Mouse (Mus musculus): ENCODE data around the gene Tomm34. TPM values are rescaled to one million over a fixed set of nuclear protein-coding genes. Genes with fewer than 3 reads are reported as not detected.
A peak's percentile ranks its signal among the peaks of the same experiment; 100 is the strongest.
"Not testable (repeated sequence)": the region's sequence is repeated elsewhere in the genome, so short reads cannot be mapped to it uniquely, and the experiment has no call there.

Gene Tomm34
- total and polyA plus RNA-seq, 2 experiments, result 6.0 to 13.8 TPM

DNA sequence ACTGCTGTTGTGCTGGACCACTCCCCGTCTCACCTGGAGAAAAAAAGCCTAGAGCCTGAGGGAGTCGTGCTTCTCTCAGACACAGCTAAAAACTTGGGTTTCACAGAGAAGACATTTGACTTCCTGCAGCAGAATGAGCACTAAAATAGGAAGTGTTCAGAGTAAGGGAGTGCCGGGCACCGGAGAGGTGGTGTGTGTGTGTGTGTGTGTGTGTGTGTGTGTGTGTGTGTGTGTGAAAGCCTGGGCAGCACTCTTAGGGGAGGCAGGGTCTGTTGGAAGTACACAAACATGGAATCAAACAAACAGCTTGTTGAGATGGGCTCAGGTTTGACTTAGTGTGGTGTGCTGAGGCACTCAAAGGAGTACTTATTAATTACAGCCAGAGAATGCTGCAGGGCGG is 4.1 kb upstream of the Tomm34 start:
- 31% methylated on average over 5 of the region's 5 CpGs for WGBS
- H3K27ac ChIP-seq (replicated peaks; ENCODE audit: insufficient read depth, low read depth, low read length), result no peak overlapping the region

DNA sequence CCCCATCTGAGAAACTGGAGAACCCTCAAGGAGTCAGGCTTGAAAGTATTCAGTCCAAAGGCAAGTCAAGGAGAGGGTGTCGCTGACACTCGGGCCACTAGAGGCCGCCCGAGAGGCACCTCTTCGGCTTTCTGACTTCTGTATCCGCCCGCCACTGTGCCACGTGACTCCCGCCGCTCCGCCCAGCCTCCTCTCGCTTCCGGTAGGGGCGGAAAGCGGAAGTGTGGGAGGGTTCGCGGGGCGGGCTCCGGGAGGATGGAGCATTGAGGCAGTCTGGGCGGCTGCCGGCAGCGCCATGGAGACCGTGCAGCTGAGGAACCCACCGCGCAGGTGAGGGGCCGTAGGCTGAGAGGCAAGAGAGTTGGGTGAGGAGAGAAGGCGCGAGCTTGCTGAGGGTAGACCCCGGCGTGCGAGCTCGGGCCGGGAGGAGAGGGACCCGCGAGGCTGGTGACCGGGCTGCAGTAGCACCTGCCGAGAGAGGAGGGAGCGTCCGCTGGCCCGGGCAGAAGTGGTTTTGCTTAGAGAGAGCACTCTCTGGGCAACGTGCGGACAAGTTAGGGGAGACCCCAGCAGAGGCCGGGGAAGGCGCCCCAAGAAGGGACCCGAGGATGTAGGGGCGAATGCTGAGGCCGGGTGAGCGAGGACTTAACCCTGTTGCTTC is 3.1 kb upstream of the Tomm34 start:
- H3K4me1 ChIP-seq (ENCODE audit: control insufficient read depth, insufficient read depth, low read length), result peaks cover 8% of the 10 kb centered on the region; the same call in 1 of the 2 replicates
- peak overlapping the region; percentile 14 for H3K27ac ChIP-seq (replicated peaks; ENCODE audit: insufficient read depth, low read depth, low read length)

More for the DNA sequence above, 4.1 kb upstream of the Tomm34 start:
- Histone ChIP-seq H3K79me2 (ENCODE audit: control insufficient read depth, insufficient read depth, low read length) (peaks cover 19% of the 10 kb centered on the region; the same call in 1 of the 2 replicates), H3K9ac (ENCODE audit: low read depth, low read length) (peak overlapping the region; percentile 48), H3K4me3 (ENCODE audit: insufficient read depth, low read depth, low read length) (peak overlapping the region; percentile 83; the same call in 1 of the 2 replicates), H3K4me1 (ENCODE audit: control insufficient read depth, insufficient read depth, low read length) (peaks cover 8% of the 10 kb centered on the region; the same call in 1 of the 2 replicates), H3K36me3 (ENCODE audit: control insufficient read depth, insufficient read depth, low read length) (peaks cover 10% of the 10 kb centered on the region; the same call in 1 of the 2 replicates), H3K27me3 (ENCODE audit: control insufficient read depth, insufficient read depth, low read length) (no peaks in the 10 kb centered on the region)
- TF ChIP-seq POLR2A (IDR thresholded peaks at IDR 0.05; ENCODE audit: extremely low read depth, insufficient read depth, low read length) (no peak), CTCF (IDR thresholded peaks at IDR 0.05; ENCODE audit: low read depth, low read length) (no peak)
- DNase-seq (ENCODE audit: extremely low read depth, low read depth, low spot score), result no peak

DNA sequence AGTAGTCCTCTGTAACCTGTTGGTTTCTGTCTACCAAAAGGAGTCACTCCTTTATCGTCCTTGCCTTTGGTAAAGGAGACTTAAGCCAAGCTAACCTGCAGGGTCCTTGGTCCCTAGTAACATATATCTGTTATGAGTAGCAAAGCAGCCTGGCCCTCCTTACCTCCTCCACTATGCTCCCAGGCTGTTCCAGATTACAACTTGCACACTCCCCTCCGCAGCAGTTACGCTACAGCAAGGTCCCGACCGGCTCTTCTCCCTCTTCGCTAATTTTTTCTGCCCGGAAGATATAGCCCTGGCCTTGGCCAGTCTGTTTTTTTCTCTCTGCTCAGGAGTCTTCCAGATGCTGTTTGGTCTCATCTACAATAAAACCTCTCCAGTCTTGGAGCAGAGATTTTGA is 2.2 kb upstream of the Tomm34 start:
- Histone ChIP-seq H3K4me3 (ENCODE audit: insufficient read depth, low read depth, low read length) (no peak overlapping the region), H3K27ac (replicated peaks; ENCODE audit: insufficient read depth, low read depth, low read length) (no peak overlapping the region), H3K9ac (ENCODE audit: low read depth, low read length) (no peak overlapping the region), H3K79me2 (ENCODE audit: control insufficient read depth, insufficient read depth, low read length) (peaks cover 22% of the 10 kb centered on the region; the same call in 1 of the 2 replicates), H3K36me3 (ENCODE audit: control insufficient read depth, insufficient read depth, low read length) (0 out of 2 replicates have a peak, but pooled peaks cover 2% of the 10 kb centered on the region), H3K4me1 (ENCODE audit: control insufficient read depth, insufficient read depth, low read length) (peaks cover 8% of the 10 kb centered on the region; the same call in 1 of the 2 replicates), H3K27me3 (ENCODE audit: control insufficient read depth, insufficient read depth, low read length) (no peaks in the 10 kb centered on the region)
- 84% methylated on average over 7 of the region's 7 CpGs for WGBS
- TF ChIP-seq POLR2A (IDR thresholded peaks at IDR 0.05; ENCODE audit: extremely low read depth, insufficient read depth, low read length) (no peak), CTCF (IDR thresholded peaks at IDR 0.05; ENCODE audit: low read depth, low read length) (no peak)
- DNase-seq (ENCODE audit: extremely low read depth, low read depth, low spot score), result no peak

More for the DNA sequence above, 3.1 kb upstream of the Tomm34 start:
- under 1% methylated on average over 48 of the region's 48 CpGs for WGBS
- Histone ChIP-seq H3K9ac (ENCODE audit: low read depth, low read length) (peak overlapping the region; percentile 77), H3K79me2 (ENCODE audit: control insufficient read depth, insufficient read depth, low read length) (peaks cover 20% of the 10 kb centered on the region; the same call in 1 of the 2 replicates), H3K36me3 (ENCODE audit: control insufficient read depth, insufficient read depth, low read length) (0 out of 2 replicates have a peak, but pooled peaks cover 2% of the 10 kb centered on the region), H3K4me3 (ENCODE audit: insufficient read depth, low read depth, low read length) (peak overlapping the region; percentile 83), H3K27me3 (ENCODE audit: control insufficient read depth, insufficient read depth, low read length) (no peaks in the 10 kb centered on the region)
- peak; percentile 74 for DNase-seq (ENCODE audit: extremely low read depth, low read depth, low spot score)
- peak; percentile 86 for TF ChIP-seq CTCF (IDR thresholded peaks at IDR 0.05; ENCODE audit: low read depth, low read length)
- TF ChIP-seq POLR2A (IDR thresholded peaks at IDR 0.05; ENCODE audit: extremely low read depth, insufficient read depth, low read length), result peak; percentile 89; the same call in 1 of the 2 replicates

DNA sequence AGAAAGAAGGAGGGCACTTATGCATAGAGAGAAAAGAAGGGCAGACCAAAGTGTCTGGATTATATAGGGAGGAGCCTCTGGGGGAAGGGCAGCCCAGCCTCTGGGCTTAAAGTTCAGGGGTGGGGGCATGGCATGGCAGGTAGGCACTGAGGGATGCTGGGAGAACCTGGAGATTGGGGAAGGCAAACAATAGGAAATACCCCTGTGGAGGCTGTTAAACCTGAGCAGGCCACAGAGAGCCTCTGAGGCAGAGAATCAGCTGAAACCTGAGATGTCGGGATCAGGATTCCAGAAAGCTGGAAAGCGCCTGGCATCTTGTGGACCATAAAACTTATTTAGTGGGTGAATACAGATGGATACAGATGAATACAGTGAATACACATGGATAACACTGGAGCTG is 1.1 kb upstream of the Tomm34 start:
- H3K36me3 ChIP-seq (ENCODE audit: control insufficient read depth, insufficient read depth, low read length), result 0 out of 2 replicates have a peak, but pooled peaks cover 2% of the 10 kb centered on the region
- peaks cover 8% of the 10 kb centered on the region; the same call in 1 of the 2 replicates for H3K4me1 ChIP-seq (ENCODE audit: control insufficient read depth, insufficient read depth, low read length)
- H3K27me3 ChIP-seq (ENCODE audit: control insufficient read depth, insufficient read depth, low read length), result no peaks in the 10 kb centered on the region
- TF ChIP-seq CTCF (IDR thresholded peaks at IDR 0.05; ENCODE audit: low read depth, low read length) (no peak), POLR2A (IDR thresholded peaks at IDR 0.05; ENCODE audit: extremely low read depth, insufficient read depth, low read length) (no peak)
- no peak overlapping the region for H3K27ac ChIP-seq (replicated peaks; ENCODE audit: insufficient read depth, low read depth, low read length)
- 95% methylated on average over 2 of the region's 2 CpGs for WGBS
- DNase-seq (ENCODE audit: extremely low read depth, low read depth, low spot score), result no peak
- H3K79me2 ChIP-seq (ENCODE audit: control insufficient read depth, insufficient read depth, low read length), result peaks cover 24% of the 10 kb centered on the region; the same call in 1 of the 2 replicates
- no peak overlapping the region for H3K9ac ChIP-seq (ENCODE audit: low read depth, low read length)
- H3K4me3 ChIP-seq (ENCODE audit: insufficient read depth, low read depth, low read length), result no peak overlapping the region

DNA sequence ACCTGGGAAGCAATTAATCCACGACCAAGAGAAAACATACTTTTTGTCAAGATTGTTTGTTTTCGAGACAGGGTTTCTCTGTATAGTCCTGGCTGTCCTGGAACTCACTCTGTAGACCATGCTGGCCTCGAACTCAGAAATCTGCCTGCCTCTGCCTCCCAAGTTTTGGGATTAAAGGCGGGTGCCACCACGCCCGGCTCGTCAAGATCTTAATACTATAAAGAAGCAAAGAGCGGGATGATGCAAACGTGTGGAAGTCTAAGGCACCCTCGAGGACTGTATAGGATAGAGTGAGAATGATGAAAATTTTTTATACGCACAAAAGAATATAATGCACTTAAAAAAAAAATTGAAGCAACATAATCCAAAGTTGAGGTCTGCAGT is 460 bp upstream of the Tomm34 start:
- H3K4me1 ChIP-seq (ENCODE audit: control insufficient read depth, insufficient read depth, low read length); H3K9ac ChIP-seq (ENCODE audit: low read depth, low read length); H3K27me3 ChIP-seq (ENCODE audit: control insufficient read depth, insufficient read depth, low read length); DNase-seq (ENCODE audit: extremely low read depth, low read depth, low spot score); H3K4me3 ChIP-seq (ENCODE audit: insufficient read depth, low read depth, low read length); H3K36me3 ChIP-seq (ENCODE audit: control insufficient read depth, insufficient read depth, low read length); H3K27ac ChIP-seq (replicated peaks; ENCODE audit: insufficient read depth, low read depth, low read length): not testable (repeated sequence)
- peaks cover 19% of the 10 kb centered on the region; the same call in 1 of the 2 replicates for H3K79me2 ChIP-seq (ENCODE audit: control insufficient read depth, insufficient read depth, low read length)
- WGBS, result 79% methylated on average over 11 of the region's 11 CpGs
